Mouse (Mus musculus) cortical plate, adult 2 months (tissue): ENCODE measurements around the gene Kat14.

Experiments used
- CTCF ChIP-seq: fragments of 200-500 bp; IDR thresholded peaks from 2 replicates; pipeline ENCODE4 v1.5.1; 2011; ENCODE audit warnings: mild to moderate bottlenecking, control low read depth, low read length; ENCODE audit not compliant: insufficient read depth; ENCODE audit errors: extremely low read depth
- POLR2A ChIP-seq: fragments of 200-500 bp; IDR thresholded peaks from 2 replicates; pipeline ENCODE4 v1.6.1; 2011; ENCODE audit warnings: mild to moderate bottlenecking, low read length, control low read depth; ENCODE audit not compliant: insufficient read depth; ENCODE audit errors: extremely low read depth

- TF ChIP-seq POLR2A (no peak), CTCF (no peak)
Measured at GRCm38 (mm10) chr2:144425761-144426160, 57.0 kb downstream of the Kat14 start.
